Mouse (Mus musculus) inflammation-experienced regulatory T-cells (primary cell): ENCODE results near the gene Morc2a. TPM values are rescaled to one million over a fixed set of nuclear protein-coding genes. Genes with fewer than 3 reads are reported as not detected.

ENCODE experiments used
- polyA plus RNA-seq, 2 experiments: library from polyadenylated mRNA; unstranded; fragments of 100-300 nt; shearing (Covaris generic); gene quantifications; one replicate each; pipeline ENCODE4 v1.2.1; 2017

Gene Morc2a
- polyA plus RNA-seq, result 10 to 100 TPM; 26.4 to 27.4 TPM

GRCm38 (mm10) chr11:3648964-3649841, at the start of gene Morc2a:
TSS of gene Morc2a (plus strand) at chr11:3649191.

Other genes starting within 250 kb of the Morc2a start
- 100 to 1,000 TPM in 1 of 2 experiments, 10 to 100 TPM in 1; 96.5 to 112 TPM for gene Limk2, start 240.0 kb upstream of the Morc2a start, polyA plus RNA-seq
- 10 to 100 TPM; 24.8 to 29.1 TPM for gene Rnf185, start 196.8 kb upstream of the Morc2a start, polyA plus RNA-seq
- under 1 TPM; 0.25 to 0.78 TPM for gene Pla2g3, start 160.9 kb upstream of the Morc2a start, polyA plus RNA-seq
- gene Inpp5j, start 144.4 kb upstream of the Morc2a start, polyA plus RNA-seq, result 1 to 10 TPM in 1 of 2 experiments, not detected in 1; 1.0 TPM
- gene Selenom, start 134.5 kb upstream of the Morc2a start, polyA plus RNA-seq, result 1 to 10 TPM; 3.3 to 6.9 TPM
- 1 to 10 TPM in 1 of 2 experiments, under 1 TPM in 1; 0.12 to 2.0 TPM for gene Smtn, start 108.6 kb upstream of the Morc2a start, polyA plus RNA-seq
- 1 to 10 TPM in 1 of 2 experiments, under 1 TPM in 1; 0.22 to 1.0 TPM for gene Osbp2, start 214.7 kb downstream of the Morc2a start, polyA plus RNA-seq
- not detected for gene 4921536K21Rik, start 245.9 kb downstream of the Morc2a start, polyA plus RNA-seq
- gene Dusp18, start 246.0 kb downstream of the Morc2a start, polyA plus RNA-seq, result under 1 TPM; 0.30 to 0.42 TPM